Mouse (Mus musculus): ENCODE data around the gene Tbc1d8.

Tbc1d8 gene

DNA sequence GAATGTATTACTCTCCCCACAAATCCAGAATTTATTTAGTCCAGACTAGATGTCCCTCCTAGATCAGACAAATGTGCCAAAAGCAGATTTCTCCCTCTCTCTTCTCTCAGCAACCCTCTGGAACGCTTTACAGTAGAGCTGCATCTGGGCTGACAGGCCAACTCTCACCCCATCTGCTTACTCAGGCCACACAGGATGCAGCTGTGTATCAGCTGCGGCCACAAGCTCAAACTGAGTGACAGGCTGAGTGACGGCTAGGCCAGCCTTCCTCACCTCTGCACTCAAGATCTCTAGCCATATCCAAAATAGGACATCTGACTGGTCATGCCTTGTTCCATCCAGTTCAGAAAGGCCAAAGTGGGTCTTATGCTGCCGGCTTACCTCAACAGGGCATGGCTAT lies 82.2 kb downstream of the Tbc1d8 start:
- in situ Hi-C loops (cut with MboI, MseI) = loop anchor here (5.0 kb wide), 1 partner anchor 46 kb away; no protein-coding TSS in a partner anchor

DNA sequence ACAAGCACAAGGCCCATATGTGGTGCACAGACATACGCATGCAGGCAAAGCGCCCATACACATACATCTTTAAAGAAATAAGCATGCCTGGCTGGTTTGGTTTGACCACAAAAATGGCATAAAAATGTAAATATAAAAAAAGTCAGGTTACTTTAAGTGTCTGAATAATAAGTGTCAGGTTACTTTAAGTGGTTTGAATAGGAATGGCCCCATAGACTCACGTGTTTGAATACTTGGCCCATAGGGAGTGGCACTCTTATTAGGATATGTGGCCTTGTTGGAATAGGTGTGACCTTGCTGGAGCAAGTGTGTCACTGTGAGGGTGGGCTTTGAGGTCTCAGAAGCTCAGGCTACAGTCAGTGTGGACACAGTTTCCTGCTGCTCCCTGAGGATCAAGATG lies 83.9 kb downstream of the Tbc1d8 start:
- in situ Hi-C loops (cut with MboI, MseI) = loop anchor here (5.0 kb wide), 2 partner anchors 48 to 123 kb away; no protein-coding TSS in a partner anchor

DNA sequence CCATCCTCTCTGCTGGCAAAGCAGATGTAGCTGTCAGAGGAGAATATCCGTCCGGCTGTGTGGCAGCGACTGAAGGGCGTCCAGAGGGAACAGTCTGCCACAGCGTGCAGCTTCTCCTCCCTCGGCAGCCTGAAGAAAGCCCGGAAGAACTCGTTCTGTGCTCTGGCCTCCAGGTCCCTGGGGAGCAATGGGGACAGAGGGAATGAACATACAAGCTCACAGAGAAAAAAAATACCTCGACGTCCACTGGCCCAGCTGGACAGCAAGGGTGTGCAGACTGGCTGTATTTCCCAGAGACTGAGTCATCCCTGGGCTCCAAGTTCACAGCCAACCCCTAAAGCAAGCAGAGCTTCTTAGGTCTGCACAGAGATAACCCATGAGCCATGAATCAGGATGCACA lies 84.5 kb downstream of the Tbc1d8 start:
- in situ Hi-C loops (cut with MboI, MseI) = loop anchor here (5.0 kb wide), 1 partner anchor 123 kb away; no protein-coding TSS in a partner anchor

DNA sequence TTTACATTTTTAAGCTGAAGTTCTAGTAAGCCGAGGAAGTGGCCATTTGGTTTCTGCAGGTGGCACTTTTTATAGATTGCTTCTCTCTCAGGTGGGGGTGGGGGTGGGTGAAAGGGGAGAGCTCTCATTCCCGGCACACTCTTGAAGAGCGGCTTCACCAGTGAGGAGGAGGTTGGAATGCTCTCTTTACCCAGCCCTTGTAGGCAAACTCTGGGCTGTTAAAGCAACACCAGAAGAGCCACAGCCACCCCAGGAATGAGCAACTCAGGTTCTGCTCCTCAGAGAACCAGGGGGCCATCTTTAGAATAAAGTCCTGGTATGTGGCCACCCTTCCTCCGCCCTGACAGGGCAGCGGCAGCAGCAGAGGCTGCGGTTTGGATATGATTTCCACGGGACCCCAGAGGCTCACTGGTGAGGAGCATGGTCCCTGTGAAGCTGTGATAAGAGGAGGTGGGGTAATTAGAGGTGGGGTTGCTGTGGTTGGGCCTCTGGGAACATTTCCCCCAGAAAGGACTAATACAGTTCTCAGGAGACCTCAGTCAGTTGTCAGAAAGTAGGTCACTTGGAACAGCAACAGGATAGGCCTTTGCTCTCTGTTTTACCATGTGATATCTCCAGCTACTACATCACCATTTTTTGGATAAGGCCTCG lies 85.2 kb downstream of the Tbc1d8 start:
- in situ Hi-C loops (cut with MboI, MseI) = loop anchor here (5.0 kb wide), 1 partner anchor 124 kb away; no protein-coding TSS in a partner anchor

DNA sequence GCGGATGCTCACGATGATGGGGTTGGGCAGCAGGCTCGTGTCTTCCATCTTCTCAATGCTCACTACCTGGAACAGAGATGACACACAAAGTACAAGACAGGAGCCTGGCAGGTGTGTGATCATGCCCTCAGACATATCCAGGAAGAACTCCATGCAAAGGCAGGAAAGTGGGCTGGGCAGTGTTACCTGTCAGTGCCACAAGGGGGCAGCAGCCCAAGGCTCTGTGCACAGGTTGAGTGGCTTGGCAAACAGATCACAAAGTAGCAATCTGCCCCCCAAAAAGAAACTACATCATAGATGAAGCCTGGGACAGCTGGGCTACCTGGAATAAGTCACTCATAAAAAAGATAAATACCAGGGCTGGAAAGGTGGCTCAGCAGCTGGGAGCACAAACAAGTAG lies 86.4 kb downstream of the Tbc1d8 start:
- in situ Hi-C loops (cut with MboI, MseI) = loop anchor here (5.0 kb wide), 1 partner anchor 125 kb away; no protein-coding TSS in a partner anchor

DNA sequence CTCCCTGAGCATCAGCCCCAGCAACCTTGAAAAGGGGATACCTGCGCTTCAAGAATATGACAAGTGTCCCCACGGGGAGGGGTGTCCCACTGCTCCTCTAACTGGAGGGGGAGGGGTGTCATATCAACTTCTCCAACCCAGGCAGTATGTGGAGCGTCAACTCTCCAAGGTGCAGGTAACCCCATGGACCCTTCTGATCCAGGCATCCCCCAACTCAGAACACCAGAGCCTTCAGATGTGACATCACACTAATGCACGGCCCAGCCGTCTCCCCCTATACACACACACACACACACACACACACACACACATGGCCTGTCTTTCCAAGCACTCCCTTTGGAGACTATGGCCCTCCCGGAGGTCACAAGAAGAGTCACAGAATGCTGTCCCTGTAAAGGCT lies 86.9 kb downstream of the Tbc1d8 start:
- in situ Hi-C loops (cut with MboI, MseI) = loop anchor here (5.0 kb wide), 1 partner anchor 126 kb away; no protein-coding TSS in a partner anchor

DNA sequence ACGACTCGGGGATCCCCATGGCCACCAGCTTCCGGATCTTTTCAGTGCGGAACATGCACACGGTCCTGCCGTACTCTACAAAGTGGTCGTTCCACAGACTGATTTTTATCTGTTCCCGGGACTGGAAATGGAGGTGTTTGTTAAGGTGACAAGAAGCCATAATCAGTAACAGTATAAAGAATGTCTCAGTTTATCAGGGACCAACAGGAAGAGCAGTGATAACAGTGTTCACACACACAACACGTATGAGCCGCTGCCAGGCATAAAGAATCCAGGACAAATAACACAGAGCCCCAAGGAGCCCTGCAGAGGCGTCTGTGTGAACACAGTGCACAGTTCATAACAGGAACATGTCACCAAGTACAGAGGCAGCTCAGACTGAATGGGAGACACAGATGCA lies 89.2 kb downstream of the Tbc1d8 start:
- in situ Hi-C loops (cut with MboI, MseI) = no loop called here

DNA sequence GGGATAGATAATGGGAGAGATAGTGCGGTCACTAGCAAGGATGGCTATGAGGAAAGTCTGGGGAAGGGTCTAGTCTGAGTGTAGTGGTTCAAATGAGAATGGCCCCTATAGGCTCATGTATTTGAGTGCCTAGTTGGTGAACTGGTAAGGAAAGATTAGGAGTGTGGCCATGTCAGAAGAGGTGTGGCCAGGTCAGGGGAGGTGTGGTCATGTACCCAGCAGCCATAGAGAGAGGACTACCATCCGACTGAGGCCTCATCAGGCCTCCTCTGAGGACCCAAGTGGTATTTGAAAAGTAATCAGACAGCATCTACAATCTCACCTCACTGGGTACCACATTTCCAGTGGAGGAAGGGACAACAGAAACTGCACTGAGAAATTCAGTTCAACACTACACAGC lies 90.4 kb downstream of the Tbc1d8 start:
- in situ Hi-C loops (cut with MboI, MseI) = no loop called here

DNA sequence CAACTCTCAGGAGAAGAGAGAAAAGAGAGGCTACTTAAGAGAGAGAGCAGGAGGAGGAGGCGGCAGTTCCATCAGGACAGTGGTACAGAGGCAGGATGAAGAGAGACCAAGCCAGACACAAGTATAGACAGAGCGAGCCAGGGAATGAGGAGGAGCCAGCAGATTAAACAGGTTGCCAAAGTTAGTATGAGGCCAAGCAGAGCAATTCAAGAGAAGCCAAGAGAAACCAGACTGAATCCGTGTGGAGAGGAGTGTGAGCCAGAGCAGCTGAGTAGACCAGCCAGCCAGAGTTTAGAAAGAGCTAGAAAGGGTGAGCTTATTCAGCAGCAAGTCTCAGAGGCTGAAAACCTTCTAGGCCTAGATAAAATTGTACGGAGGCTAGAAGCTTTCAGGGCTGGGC lies 91.1 kb downstream of the Tbc1d8 start:
- in situ Hi-C loops (cut with MboI, MseI) = no loop called here

DNA sequence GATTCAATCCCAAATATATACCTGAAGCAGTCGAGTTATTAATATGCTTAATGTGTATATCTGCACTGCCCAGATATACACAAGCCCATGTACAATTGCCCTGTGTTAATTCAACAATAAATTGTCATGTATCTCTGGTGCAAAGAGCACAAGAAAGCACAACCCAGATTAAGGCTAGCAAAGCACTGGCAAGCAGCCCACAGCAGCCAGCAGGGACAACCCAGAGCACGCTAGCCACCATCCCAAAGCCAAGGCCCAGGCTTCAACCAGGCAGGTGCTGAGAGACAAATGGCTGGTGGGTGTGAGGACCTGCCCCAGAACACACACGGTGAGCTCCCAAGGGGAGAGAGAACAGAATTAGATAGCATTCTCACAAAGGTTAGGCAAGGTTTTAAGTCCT lies 92.1 kb downstream of the Tbc1d8 start:
- in situ Hi-C loops (cut with MboI, MseI) = no loop called here

DNA sequence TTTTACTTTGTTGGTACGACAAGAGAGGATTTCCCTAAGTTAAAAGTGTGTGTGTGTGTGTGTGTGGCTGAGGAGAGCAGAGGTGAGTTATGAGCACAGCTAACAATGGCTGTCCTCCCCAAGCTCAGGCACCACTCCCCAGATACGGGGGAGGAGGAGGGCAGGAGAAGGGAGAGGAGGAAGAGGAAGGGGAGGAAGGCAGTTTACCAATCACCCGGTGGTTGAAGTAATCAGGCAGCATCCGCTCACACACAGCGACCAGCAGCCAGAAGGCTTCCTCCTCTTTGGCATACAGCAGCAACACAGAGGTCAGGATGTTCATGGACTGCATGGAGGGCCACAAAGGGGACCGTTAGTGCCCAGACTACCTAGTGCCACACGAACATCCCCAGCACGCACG lies 93.6 kb downstream of the Tbc1d8 start:
- in situ Hi-C loops (cut with MboI, MseI) = no loop called here

DNA sequence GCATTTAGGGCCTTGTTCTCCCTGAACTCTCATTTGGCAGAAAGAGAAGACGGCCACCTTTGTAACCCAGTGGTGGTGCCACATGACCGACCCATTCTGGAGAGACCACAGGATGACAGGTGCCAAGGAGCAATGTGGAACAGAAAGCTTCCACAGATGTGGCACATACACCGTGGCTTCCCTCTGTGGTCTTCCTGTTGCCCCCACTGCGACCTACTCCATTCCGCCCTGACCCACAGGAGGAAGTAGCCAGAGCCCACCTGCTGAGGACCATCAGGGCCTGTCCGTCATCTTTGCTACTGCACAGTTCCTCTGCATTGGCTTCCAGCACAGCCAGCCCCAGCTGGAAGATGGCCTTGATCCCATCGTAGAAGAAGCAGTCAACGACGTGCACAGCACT lies 97.5 kb downstream of the Tbc1d8 start:
- in situ Hi-C loops (cut with MboI, MseI) = no loop called here

DNA sequence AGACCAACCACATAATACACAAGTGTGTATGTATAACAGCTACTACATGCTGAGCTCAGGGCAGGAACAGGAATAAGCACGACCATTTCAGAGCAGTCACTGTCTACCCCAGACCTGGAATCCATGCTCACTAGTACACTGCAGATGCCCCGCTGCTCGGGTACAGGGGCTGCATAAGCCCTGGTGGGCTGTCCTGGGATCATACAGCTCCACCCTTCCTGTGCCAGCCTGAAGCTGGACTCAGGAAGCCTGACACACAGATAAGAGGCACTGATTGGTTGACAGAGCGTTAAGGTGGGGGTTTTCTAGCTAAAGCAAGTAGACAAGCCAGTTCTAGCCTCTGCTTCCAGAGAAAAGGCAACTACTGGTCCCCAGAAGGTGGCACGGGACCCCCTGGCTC lies 99.5 kb downstream of the Tbc1d8 start:
- in situ Hi-C loops (cut with MboI, MseI) = no loop called here

DNA sequence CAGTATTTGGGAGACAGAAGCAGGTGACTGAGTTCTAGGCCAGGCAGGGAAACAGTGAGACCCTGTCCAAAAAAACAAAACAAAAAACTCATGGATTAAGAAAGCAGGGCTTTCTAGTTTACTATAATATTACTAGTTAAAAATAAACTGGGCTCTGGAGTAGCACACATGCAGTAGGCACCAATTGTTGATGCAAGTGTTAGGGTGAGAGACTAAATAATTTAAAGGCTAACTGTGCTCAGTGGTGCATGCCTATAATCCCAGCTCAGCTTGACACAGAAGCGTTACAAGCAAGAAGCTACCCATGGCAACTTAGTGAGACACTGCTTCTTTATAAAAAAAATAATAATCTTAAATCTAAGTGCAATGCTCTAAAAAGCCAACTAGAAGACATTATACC lies 100.0 kb downstream of the Tbc1d8 start:
- in situ Hi-C loops (cut with MboI, MseI) = no loop called here

DNA sequence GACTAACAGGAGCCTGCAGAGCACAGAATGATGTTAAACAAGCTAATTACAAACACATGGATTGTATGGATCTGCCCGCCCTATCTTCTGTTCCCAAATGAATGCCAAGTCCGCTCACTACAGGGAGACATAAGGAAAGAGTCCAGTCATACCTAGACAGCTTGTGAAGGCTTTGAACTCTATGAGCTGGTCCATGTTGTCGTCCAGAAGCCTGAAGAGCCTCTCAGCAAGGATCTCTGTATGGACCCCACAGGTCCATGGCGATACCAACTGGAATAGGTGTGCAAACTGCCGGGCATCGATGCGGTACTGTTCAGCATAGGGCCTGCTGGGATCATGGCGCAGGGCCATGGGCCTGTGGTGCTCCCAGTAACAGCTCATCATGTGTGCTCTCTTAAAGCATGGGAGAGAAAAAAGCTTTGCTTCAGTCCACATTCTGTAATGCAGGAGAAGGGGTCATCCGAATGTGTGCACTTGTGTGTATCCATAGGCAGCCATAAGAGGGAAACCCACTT lies 101.8 kb downstream of the Tbc1d8 start:
- in situ Hi-C loops (cut with MboI, MseI) = no loop called here

DNA sequence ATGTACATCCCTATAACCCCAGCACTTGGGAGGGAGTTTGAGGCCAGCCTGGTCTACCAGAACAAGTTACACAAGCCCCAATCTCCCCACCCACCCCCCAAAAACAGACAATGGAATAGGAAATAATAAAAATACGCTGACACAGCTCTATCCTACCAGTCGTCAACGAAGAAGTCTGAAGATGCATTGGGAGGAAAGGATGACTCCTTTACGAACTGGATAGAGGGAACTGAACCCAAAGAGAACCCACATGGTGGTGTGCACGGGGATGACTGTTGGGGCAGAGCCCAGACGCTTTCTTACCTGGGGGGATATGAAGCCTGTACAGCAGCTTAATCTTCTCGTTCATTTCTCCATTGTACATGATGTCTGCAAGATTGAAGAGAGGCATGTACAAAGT lies 102.4 kb downstream of the Tbc1d8 start:
- in situ Hi-C loops (cut with MboI, MseI) = no loop called here

DNA sequence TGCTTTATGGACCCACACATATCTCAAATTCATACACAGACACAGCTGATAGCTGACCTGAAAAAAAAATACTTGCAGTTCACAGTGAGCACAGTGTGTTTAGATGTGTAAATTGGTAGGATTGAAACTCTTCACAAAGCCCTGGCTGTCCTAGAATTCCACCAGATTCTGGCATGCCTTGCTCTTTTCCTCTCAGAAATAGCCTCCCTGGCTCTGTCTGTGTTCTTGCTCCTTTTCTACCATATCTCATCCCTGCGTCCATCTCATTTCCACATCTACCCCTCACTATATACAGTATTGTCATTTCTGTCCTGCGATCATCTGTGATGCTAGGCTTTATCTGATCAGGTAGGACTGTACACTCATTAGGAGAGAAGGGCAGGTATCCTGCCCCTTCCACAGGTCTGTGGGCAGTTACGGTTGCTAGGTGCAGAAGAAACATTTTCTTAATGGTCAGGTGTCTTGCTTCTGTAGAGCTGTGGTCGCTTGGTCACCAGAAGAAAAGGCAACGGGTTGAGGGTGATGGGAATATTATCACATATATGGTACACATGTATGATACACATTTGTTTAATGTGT lies 104.2 kb downstream of the Tbc1d8 start:
- in situ Hi-C loops (cut with MboI, MseI) = no loop called here

DNA sequence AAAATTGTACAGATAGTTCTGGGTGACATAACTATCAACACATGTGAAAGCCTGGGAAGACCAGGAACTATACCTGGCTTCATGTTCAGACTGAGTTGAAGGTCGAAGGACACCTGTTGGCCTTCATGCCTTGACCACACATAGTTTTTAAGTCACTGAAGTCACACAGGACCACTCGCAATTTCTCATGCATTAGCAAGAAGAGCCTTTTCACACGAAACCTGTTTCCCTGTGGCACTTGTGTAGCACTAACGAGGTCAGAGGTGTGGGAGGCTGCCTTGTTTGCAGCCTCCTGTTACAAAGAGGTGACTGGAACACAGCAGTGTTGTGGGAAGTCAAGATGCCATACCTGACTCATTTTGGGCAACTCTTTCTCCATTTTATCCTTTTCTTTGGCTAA lies 105.2 kb downstream of the Tbc1d8 start:
- in situ Hi-C loops (cut with MboI, MseI) = no loop called here

DNA sequence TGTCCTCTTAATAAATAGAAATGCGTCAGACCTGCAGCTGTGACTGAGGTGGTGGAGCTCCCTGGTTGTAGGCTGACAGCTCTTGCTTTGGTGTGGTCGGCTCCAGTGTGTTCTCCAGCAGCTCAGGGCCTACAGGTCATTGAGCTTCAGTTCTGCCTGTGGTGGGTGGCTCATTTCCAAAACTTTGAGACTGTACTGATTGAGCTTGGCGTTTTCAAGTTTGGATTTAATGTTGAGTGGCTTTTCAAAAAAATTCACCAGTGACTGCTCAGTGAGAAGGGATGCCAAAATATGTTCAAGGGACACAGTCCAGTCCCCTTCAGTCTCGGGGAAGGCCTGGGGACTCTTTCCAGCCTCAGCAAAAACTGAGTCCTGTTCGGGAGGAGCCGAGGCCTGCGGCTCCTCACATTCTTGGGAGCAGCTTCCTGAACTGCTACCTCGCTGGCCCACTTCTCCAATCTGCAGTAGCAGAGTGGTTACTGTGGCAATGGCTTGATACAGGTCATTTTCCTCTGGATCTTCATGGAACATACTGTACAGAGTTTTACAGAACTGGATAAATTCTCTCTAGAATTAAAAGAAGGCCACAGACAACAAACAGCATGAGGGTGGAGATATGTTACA lies 106.2 kb downstream of the Tbc1d8 start:
- in situ Hi-C loops (cut with MboI, MseI) = no loop called here

DNA sequence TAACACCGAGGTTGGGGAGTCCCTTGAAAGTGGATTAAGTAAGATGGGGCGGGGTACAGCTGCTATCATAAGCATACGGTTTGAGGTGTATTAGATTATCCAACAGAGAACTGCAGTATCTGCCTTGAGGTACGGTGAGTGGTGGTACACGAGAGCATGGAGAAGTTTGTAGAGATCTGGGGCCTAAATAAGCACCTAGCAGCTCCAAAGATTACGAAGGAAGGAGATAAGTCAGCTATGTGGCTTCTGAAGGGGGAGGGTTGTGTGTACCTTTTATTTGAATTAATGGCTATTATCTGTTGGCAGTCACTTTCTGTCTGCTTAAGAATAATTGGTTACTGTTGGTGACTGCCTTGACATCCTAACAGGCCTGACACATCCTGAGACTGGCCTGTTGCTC lies 108.1 kb downstream of the Tbc1d8 start:
- in situ Hi-C loops (cut with MboI, MseI) = no loop called here

DNA sequence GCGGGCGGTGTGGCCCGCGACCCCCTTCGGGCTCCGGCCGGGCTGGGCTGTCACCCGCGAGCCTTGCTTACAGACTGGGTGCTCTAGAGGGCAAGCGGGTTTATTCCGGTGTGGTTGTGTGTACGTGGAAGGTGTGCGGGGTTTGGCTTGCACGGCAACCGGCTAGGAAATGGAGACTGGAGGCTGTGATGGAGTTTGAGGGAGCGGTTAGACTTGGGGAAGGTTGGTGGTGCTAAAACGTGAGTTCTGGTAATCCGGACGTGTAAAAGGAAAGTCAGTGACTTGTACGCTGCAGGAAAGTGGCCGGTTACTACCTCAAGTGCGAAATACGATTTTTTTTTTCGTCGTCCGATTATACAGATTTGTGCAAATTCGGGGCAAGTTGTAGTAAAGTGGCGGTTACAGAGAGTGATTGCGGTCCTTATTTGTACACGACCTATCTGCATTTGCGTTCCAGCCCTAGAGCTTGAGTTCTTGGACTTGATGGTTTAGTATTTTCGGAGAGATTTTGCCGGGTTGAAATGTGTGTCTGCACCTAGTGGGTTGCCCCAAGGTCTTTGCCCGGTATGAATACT lies 110.2 kb downstream of the Tbc1d8 start:
- in situ Hi-C loops (cut with MboI, MseI) = no loop called here

DNA sequence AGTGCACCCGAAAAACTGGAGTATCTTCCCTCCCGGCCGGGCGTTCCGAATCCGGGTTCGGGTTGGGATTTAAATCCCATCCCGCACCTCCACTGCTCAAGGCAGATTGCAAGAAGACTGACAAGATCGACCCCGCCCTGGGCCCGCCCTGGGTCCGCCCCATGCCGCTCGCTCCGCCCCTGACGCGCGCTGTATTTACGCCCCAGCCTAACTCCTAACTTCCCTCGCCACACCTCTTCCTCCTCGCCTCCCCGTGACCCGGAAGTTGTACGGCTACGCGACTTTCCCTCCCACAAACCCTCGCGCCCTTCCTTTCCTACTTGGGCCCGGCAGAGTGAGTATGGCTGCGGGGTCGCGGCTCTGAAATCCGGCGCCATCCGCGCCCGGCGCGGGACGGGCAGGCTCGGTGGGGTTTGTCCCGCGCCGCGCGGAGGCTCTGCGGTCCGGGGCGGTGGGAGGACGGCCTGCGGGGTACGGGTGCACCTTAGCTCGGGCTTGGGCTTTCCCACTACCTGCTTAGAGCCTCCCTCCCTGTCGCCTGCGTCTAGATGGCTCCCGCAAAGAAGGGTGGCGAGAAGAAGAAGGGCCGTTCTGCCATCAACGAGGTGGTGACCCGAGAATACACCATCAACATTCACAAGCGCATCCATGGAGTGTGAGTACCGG lies 110.8 kb downstream of the Tbc1d8 start, which contains the start of gene Rpl31:
TSS of gene Rpl31 (plus strand) at position 242 of the 666 bp plus-strand sequence.
- in situ Hi-C loops (cut with MboI, MseI) = no loop called here
